In the genomic region with DNA sequence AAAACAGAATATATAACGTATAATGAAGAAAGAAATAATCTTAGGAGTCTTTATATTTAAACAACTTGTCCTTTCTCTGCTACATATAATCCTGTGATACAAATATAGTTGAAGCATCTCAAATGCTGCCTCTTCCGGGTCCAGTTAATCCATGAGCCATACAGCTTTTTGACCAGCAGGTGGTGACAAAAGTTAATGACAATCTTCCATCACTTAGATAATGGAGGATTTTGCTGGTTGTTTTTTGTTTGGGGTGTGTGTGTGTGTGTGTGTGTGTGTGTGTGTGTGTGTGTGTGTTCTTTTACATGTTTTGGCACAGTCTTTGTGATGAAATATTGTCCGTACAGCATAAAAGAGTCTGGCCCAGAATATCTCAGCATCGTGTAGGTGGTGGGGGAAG, we compare ENCODE assay signal across 1 mouse cellular context.
TF ChIP-seq lines count a peak whose summit lies in the region.

No protein-coding gene starts in this region.

TF ChIP-seq in CH12.LX, 34 proteins besides CTCF, POLR2A, EP300 and RAD21 (continued from another document):
- TF ChIP-seq IRF4 (IDR thresholded peaks at IDR 0.05; ENCODE audit: low read depth, low read length) (no peak), ZNF384 (IDR thresholded peaks at IDR 0.05; ENCODE audit: low read depth, low read length) (peak; percentile 55; the same call in 1 of the 2 replicates)
TF ChIP-seq in CH12.LX: peak in this region for 11.
